Mouse (Mus musculus) myocyte (in vitro differentiated cells): ENCODE results near the gene BC003965.

Experiments
- MAX ChIP-seq: IDR thresholded peaks from one replicate; pipeline ENCODE4 v1.6.1; 2011; ENCODE audit warnings: low read depth, mild to moderate bottlenecking, control low read depth
- MYOD1 ChIP-seq, 3 experiments: IDR thresholded peaks; one replicate each; pipeline ENCODE4 v1.6.1; 2011; ENCODE audit warnings: control low read depth in 2 of 3, low read depth in 2 of 3, mild to moderate bottlenecking in 2 of 3, moderate library complexity in 1 of 3; ENCODE audit not compliant: insufficient read length in 2 of 3, control insufficient read depth in 1 of 3
- POLR2A ChIP-seq: IDR thresholded peaks from one replicate; pipeline ENCODE4 v1.6.1; 2011; ENCODE audit warnings: low read depth, mild to moderate bottlenecking, control low read depth, moderate library complexity; ENCODE audit not compliant: insufficient read length

- TF ChIP-seq MAX (no peak), POLR2A (no peak), MYOD1 (IDR thresholded peaks at IDR 0.05; ENCODE audit: control insufficient read depth in 1 of 3, insufficient read length in 2 of 3, low read depth in 2 of 3) (peak in 1 of 3 experiments; percentile 5)
Observed at GRCm38 (mm10) chr17:25165970-25166671, 18.2 kb upstream of the BC003965 start.
